Mouse (Mus musculus): ENCODE measurements around the gene Ryr2.
"Not testable (repeated sequence)": the region's sequence is repeated elsewhere in the genome, so short reads cannot be mapped to it uniquely, and the experiment has no call there.

Ryr2 gene

GRCm38 (mm10) chr13:12106662-12107632, at the start of gene Ryr2:
TSS of gene Ryr2 (minus strand) at chr13:12106945.
- DNase-seq: peak; percentile 72 to 90

- DNase-seq: no peak
Measured at GRCm38 (mm10) chr13:12153922-12154321, 47.2 kb upstream of the Ryr2 start.

- DNase-seq: no peak
Measured at GRCm38 (mm10) chr13:12146918-12147507, 40.3 kb upstream of the Ryr2 start.

- no peak for DNase-seq
Measured at GRCm38 (mm10) chr13:12146402-12146801, 39.7 kb upstream of the Ryr2 start.

GRCm38 (mm10) chr13:12143347-12143746, 36.6 kb upstream of the Ryr2 start:
- DNase-seq: no peak

GRCm38 (mm10) chr13:12136461-12136860, 29.7 kb upstream of the Ryr2 start:
- DNase-seq: not testable (repeated sequence)

- DNase-seq: no peak
Measured at GRCm38 (mm10) chr13:12133549-12133948, 26.8 kb upstream of the Ryr2 start.

- DNase-seq: no peak
Measured at GRCm38 (mm10) chr13:12132160-12132710, 25.5 kb upstream of the Ryr2 start.

- DNase-seq: no peak
Measured at GRCm38 (mm10) chr13:12129121-12129520, 22.4 kb upstream of the Ryr2 start.

GRCm38 (mm10) chr13:12126099-12126498, 19.4 kb upstream of the Ryr2 start:
- DNase-seq: no peak

- DNase-seq: peak; percentile 40 to 61
Measured at GRCm38 (mm10) chr13:12124940-12125540, 18.3 kb upstream of the Ryr2 start.

GRCm38 (mm10) chr13:12115551-12115950, 8.8 kb upstream of the Ryr2 start:
- DNase-seq: no peak

- DNase-seq: no peak
Measured at GRCm38 (mm10) chr13:12114816-12115215, 8.1 kb upstream of the Ryr2 start.

GRCm38 (mm10) chr13:12108955-12109354, 2.2 kb upstream of the Ryr2 start:
- DNase-seq: no peak

GRCm38 (mm10) chr13:12105830-12106628, 716 bp downstream of the Ryr2 start:
- DNase-seq: peak in 1 of 2 experiments; percentile 16

GRCm38 (mm10) chr13:12105231-12105829, 1.4 kb downstream of the Ryr2 start:
- no peak for DNase-seq

- no peak for DNase-seq
Measured at GRCm38 (mm10) chr13:12104318-12104717, 2.4 kb downstream of the Ryr2 start.

GRCm38 (mm10) chr13:12103017-12103416, 3.7 kb downstream of the Ryr2 start:
- no peak for DNase-seq

- no peak for DNase-seq
Measured at GRCm38 (mm10) chr13:12099446-12099845, 7.3 kb downstream of the Ryr2 start.

- DNase-seq: no peak
Measured at GRCm38 (mm10) chr13:12098981-12099380, 7.8 kb downstream of the Ryr2 start.

GRCm38 (mm10) chr13:12096382-12096932, 10.3 kb downstream of the Ryr2 start:
- DNase-seq: no peak

- no peak for DNase-seq
Measured at GRCm38 (mm10) chr13:12094569-12094968, 12.2 kb downstream of the Ryr2 start.

All from kidney, postnatal 25 days (tissue).